Mouse (Mus musculus): ENCODE results near the gene Cfap157. TPM values are rescaled to one million over a fixed set of nuclear protein-coding genes. Genes with fewer than 3 reads are reported as not detected.

The Cfap157 gene
- polyA plus RNA-seq, 2 experiments: 0.04 to 0.11 TPM

- ATAC-seq (ENCODE audit: low FRiP score, low read depth): peak; percentile 93
- H3K9me3 ChIP-seq (ENCODE audit: control insufficient read depth, low read length): no peaks in the 10 kb centered on the region
- H3K4me1 ChIP-seq (ENCODE audit: control insufficient read depth, insufficient read depth, low read length): peaks cover 2% of the 10 kb centered on the region; the same call in 1 of the 2 replicates
- 0 out of 2 replicates have a peak, but pooled peaks have one; percentile 60 for TF ChIP-seq POLR2A (IDR thresholded peaks at IDR 0.05; ENCODE audit: borderline replicate concordance, extremely low read depth, insufficient read depth, insufficient read length)
- peak within 1 kb of the TSS; percentile 82 for H3K27ac ChIP-seq (replicated peaks; ENCODE audit: low read depth, low read length)
- H3K27me3 ChIP-seq (ENCODE audit: control insufficient read depth, insufficient read depth, low read length): no peaks in the 10 kb centered on the region
- peak within 1 kb of the TSS; percentile 88 for H3K9ac ChIP-seq (ENCODE audit: low read depth, low read length, severe bottlenecking)
- peaks cover 38% of the 10 kb centered on the region for H3K36me3 ChIP-seq (ENCODE audit: control insufficient read depth, insufficient read depth, low read length)
- DNase-seq (ENCODE audit: low spot score): peak; percentile 100
- H3K4me2 ChIP-seq (replicated peaks; ENCODE audit: low read depth, low read length, severe bottlenecking): peak within 1 kb of the TSS; percentile 50
- H3K4me3 ChIP-seq (replicated peaks; ENCODE audit: low read length): peak within 1 kb of the TSS; percentile 73
- WGBS: under 1% methylated on average over 48 of the region's 66 CpGs
Observed at GRCm38 (mm10) chr2:32757056-32757845, 27.0 kb downstream of the Cfap157 start, which contains the start of gene Tor2a. Gene Tor2a, plus strand, starts transcription at chr2:32757234.

DNA sequence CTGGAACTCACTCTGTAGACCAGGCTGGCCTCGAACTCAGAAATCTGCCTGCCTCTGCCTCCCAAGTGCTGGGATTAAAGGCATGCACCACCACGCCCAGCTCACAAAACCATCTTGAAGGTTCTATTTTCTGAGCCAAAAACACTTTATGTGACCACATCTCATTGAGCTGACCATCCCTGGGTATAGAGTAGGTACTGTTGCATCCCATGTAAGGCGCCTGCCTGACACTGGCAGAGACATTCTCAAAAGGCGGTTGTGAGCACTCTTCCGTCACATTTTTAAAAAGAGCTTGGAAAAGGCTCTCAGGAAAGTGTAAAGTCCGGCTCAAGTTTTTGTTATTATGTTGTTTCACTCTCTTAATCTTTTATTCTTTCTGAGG, 27.6 kb downstream of the Cfap157 start:
- Histone ChIP-seq H3K4me1 (ENCODE audit: control insufficient read depth, insufficient read depth, low read length) (peaks cover 5% of the 10 kb centered on the region; the same call in 1 of the 2 replicates), H3K36me3 (ENCODE audit: control insufficient read depth, insufficient read depth, low read length) (peaks cover 33% of the 10 kb centered on the region), H3K9me3 (ENCODE audit: control insufficient read depth, low read length) (no peaks in the 10 kb centered on the region), H3K4me2 (replicated peaks; ENCODE audit: low read depth, low read length, severe bottlenecking) (peak overlapping the region; percentile 22; the same call in 1 of the 2 replicates), H3K9ac (ENCODE audit: low read depth, low read length, severe bottlenecking) (no peak overlapping the region), H3K4me3 (replicated peaks; ENCODE audit: low read length) (peak overlapping the region; percentile 73; the same call in 1 of the 2 replicates), H3K27ac (replicated peaks; ENCODE audit: low read depth, low read length) (no peak overlapping the region), H3K27me3 (ENCODE audit: control insufficient read depth, insufficient read depth, low read length) (no peaks in the 10 kb centered on the region)
- DNase-seq (ENCODE audit: low spot score) (no peak), ATAC-seq (ENCODE audit: low FRiP score, low read depth) (peak; percentile 9; the same call in 1 of the 2 replicates)
- 35% methylated on average over 6 of the region's 6 CpGs for WGBS
- TF ChIP-seq POLR2A (IDR thresholded peaks at IDR 0.05; ENCODE audit: borderline replicate concordance, extremely low read depth, insufficient read depth, insufficient read length): no peak

- H3K4me1 ChIP-seq (ENCODE audit: control insufficient read depth, insufficient read depth, low read length): peaks cover 9% of the 10 kb centered on the region
- H3K9me3 ChIP-seq (ENCODE audit: control insufficient read depth, low read length): no peaks in the 10 kb centered on the region
- no peak overlapping the region for H3K4me3 ChIP-seq (replicated peaks; ENCODE audit: low read length)
- DNase-seq (ENCODE audit: low spot score) (no peak), ATAC-seq (ENCODE audit: low FRiP score, low read depth) (no peak)
- no peak overlapping the region for H3K9ac ChIP-seq (ENCODE audit: low read depth, low read length, severe bottlenecking)
- H3K36me3 ChIP-seq (ENCODE audit: control insufficient read depth, insufficient read depth, low read length): peaks cover 32% of the 10 kb centered on the region
- TF ChIP-seq POLR2A (IDR thresholded peaks at IDR 0.05; ENCODE audit: borderline replicate concordance, extremely low read depth, insufficient read depth, insufficient read length): no peak
- WGBS: 67% methylated on average over 10 of the region's 10 CpGs
- no peak overlapping the region for H3K27ac ChIP-seq (replicated peaks; ENCODE audit: low read depth, low read length)
- H3K27me3 ChIP-seq (ENCODE audit: control insufficient read depth, insufficient read depth, low read length): no peaks in the 10 kb centered on the region
- peak overlapping the region; percentile 60; the same call in 1 of the 2 replicates for H3K4me2 ChIP-seq (replicated peaks; ENCODE audit: low read depth, low read length, severe bottlenecking)
Observed at GRCm38 (mm10) chr2:32752181-32752580, 32.0 kb downstream of the Cfap157 start.

DNA sequence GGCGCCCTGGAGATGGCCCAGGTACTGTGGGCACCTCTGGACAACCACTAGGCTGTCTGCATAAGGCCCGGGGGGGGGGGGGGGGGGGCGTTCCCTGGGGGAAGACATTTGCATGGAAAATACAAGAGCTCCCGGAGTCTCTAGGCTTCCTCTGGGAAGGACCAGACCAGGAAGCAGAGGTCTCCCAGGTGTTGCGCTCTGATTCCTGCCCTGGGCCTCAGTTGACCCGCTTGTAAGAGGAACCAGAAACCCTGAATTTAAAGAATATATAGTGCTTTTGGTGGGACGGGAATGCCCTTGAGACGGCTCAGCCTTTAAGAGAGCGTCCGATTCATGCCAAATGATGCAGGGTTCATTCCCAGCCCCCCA, 32.6 kb downstream of the Cfap157 start:
- Histone ChIP-seq H3K9ac (ENCODE audit: low read depth, low read length, severe bottlenecking) (0 out of 2 replicates have a peak overlapping the region, but pooled peaks have one; percentile 34), H3K9me3 (ENCODE audit: control insufficient read depth, low read length) (no peaks in the 10 kb centered on the region), H3K4me1 (ENCODE audit: control insufficient read depth, insufficient read depth, low read length) (peaks cover 9% of the 10 kb centered on the region), H3K27me3 (ENCODE audit: control insufficient read depth, insufficient read depth, low read length) (no peaks in the 10 kb centered on the region), H3K27ac (replicated peaks; ENCODE audit: low read depth, low read length) (no peak overlapping the region), H3K4me2 (replicated peaks; ENCODE audit: low read depth, low read length, severe bottlenecking) (peak overlapping the region; percentile 60), H3K4me3 (replicated peaks; ENCODE audit: low read length) (peak overlapping the region; percentile 35), H3K36me3 (ENCODE audit: control insufficient read depth, insufficient read depth, low read length) (peaks cover 37% of the 10 kb centered on the region)
- DNase-seq (ENCODE audit: low spot score) (no peak), ATAC-seq (ENCODE audit: low FRiP score, low read depth) (no peak)
- no peak for TF ChIP-seq POLR2A (IDR thresholded peaks at IDR 0.05; ENCODE audit: borderline replicate concordance, extremely low read depth, insufficient read depth, insufficient read length)
- 17% methylated on average over 9 of the region's 10 CpGs for WGBS

DNA sequence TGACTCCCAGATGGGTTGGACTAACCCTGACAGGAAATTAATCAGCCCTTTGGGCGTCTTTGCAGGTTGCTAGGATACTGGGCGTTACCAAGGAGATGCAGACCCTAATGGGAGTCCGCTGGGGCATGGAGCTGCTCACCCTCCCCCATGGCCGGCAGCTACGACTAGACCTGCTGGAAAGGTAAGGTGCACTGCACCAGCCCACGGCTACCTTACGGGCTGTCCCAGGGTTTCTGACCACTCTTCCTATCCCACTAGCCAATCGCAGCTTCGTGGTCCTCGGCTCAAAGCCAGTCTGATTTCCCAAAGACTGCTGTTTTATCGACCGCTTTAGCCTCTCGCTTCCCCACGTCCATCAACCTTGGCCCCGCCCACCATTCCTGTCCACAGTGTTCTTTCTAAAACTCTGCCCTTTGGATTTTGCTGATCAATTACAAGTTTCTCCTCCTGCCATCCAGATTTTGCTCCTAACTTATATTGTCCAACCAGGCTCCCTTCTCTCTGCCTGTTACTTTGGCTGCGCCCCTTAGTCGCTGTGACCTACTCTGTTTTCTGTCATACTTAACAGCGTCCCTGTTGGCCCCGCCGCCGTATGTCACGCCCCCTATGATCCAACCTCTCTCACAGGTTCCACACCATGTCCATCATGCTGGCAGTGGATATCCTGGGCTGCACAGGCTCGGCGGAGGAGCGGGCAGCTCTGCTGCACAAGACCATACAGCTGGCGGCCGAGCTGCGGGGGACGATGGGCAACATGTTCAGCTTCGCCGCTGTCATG, 33.2 kb downstream of the Cfap157 start:
- H3K27ac ChIP-seq (replicated peaks; ENCODE audit: low read depth, low read length): no peak overlapping the region
- peaks cover 9% of the 10 kb centered on the region for H3K4me1 ChIP-seq (ENCODE audit: control insufficient read depth, insufficient read depth, low read length)
- no peaks in the 10 kb centered on the region for H3K27me3 ChIP-seq (ENCODE audit: control insufficient read depth, insufficient read depth, low read length)
- ATAC-seq (ENCODE audit: low FRiP score, low read depth) (peak; percentile 78), DNase-seq (ENCODE audit: low spot score) (peak; percentile 44)
- 6% methylated on average over 31 of the region's 31 CpGs for WGBS
- H3K9ac ChIP-seq (ENCODE audit: low read depth, low read length, severe bottlenecking): peak overlapping the region; percentile 34; the same call in 1 of the 2 replicates
- no peak for TF ChIP-seq POLR2A (IDR thresholded peaks at IDR 0.05; ENCODE audit: borderline replicate concordance, extremely low read depth, insufficient read depth, insufficient read length)
- H3K9me3 ChIP-seq (ENCODE audit: control insufficient read depth, low read length): no peaks in the 10 kb centered on the region
- H3K4me2 ChIP-seq (replicated peaks; ENCODE audit: low read depth, low read length, severe bottlenecking): peak overlapping the region; percentile 60
- H3K4me3 ChIP-seq (replicated peaks; ENCODE audit: low read length): peak overlapping the region; percentile 35
- peaks cover 37% of the 10 kb centered on the region for H3K36me3 ChIP-seq (ENCODE audit: control insufficient read depth, insufficient read depth, low read length)

Measured in limb, embryonic 14.5 days (tissue).